Mouse (Mus musculus) bone marrow macrophage, adult 2 months (primary cell): ENCODE results near the gene Pdcd6. TPM values are rescaled to one million over a fixed set of nuclear protein-coding genes. Genes with fewer than 3 reads are reported as not detected.

Source experiments
- H3K27ac ChIP-seq: 2 replicates; pipeline ENCODE4 v1.5.1; 2012; ENCODE audit warnings: low read depth, low read length; ENCODE audit not compliant: insufficient read depth
- H3K4me1 ChIP-seq: 2 replicates; pipeline ENCODE4 v1.6.1; 2012; ENCODE audit warnings: low read length; ENCODE audit not compliant: control insufficient read depth, insufficient read depth
- H3K4me3 ChIP-seq: 2 replicates; pipeline ENCODE4 v1.5.1; 2012; ENCODE audit warnings: mild to moderate bottlenecking, low read length, moderate library complexity; ENCODE audit not compliant: insufficient read depth
- CTCF ChIP-seq: IDR thresholded peaks from 2 replicates; pipeline ENCODE4 v1.5.1; 2012; ENCODE audit warnings: low read depth, mild to moderate bottlenecking, low read length, moderate library complexity
- POLR2A ChIP-seq: IDR thresholded peaks from 2 replicates; pipeline ENCODE4 v1.6.1; 2012; ENCODE audit warnings: mild to moderate bottlenecking, low read depth, low read length, borderline replicate concordance
- polyA plus RNA-seq: library from polyadenylated mRNA; stranded (reverse); fragments of >200 nt; gene quantifications from 2 replicates; pipeline ENCODE4 v1.2.4, GENCODE M21; 2012; ENCODE audit not compliant: missing spikeins, insufficient read depth, insufficient read length

The Pdcd6 gene
- polyA plus RNA-seq, 1 experiment: 120 TPM

DNA sequence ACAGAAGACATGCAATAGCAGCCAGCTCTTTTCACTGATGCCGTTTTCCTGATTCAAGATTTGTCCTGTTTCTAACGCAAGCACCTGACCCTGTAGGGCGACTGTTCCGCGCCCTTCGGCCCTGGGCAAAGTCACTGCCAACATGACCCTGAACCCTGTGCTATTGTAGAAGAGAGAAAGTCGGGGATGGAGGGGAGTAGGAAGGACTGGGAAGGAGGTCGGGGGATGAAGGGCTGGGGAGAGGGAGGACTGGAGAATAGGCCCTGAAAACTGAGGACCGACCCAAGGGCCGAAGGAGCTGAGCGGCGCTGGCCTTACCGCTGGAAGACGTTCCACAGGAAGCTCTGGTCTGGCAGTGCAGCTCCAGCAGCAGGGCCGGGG, 601 bp downstream of the Pdcd6 start:
- Histone ChIP-seq H3K27ac (peak overlapping the region; percentile 3; the same call in 1 of the 2 replicates), H3K4me1 (peaks cover 3% of the 10 kb centered on the region), H3K4me3 (peak overlapping the region; percentile 70)
- TF ChIP-seq CTCF (no peak), POLR2A (no peak)

GRCm38 (mm10) chr13:74316386-74316785, 994 bp downstream of the Pdcd6 start:
- peak overlapping the region; percentile 70 for H3K4me3 ChIP-seq
- H3K4me1 ChIP-seq: peaks cover 3% of the 10 kb centered on the region
- TF ChIP-seq CTCF (no peak), POLR2A (no peak)
- no peak overlapping the region for H3K27ac ChIP-seq

- H3K27ac ChIP-seq: no peak overlapping the region
- H3K4me1 ChIP-seq: peaks cover 3% of the 10 kb centered on the region
- no peak for TF ChIP-seq CTCF
- no peak for TF ChIP-seq POLR2A
- H3K4me3 ChIP-seq: no peak overlapping the region
Observed at GRCm38 (mm10) chr13:74314616-74315015, 2.8 kb downstream of the Pdcd6 start.

DNA sequence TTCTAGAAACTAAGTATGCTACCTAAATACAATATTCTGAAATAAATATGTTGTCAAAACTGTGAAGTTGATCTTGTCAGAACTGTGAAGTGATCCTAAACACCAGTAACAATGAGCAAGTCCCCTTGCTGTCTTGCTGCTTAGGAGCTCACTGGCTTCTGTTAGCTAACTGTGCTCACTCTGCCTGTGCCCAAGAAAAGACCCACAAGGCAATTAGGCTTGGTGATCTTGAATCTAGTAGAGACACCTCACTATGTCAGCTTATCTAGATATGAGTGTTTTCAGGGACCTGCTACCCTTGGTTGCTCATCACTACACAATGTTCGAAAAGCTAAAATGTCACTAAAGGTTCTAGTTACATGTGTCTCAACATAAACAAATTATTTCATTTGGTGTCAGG, 11.6 kb downstream of the Pdcd6 start:
- Histone ChIP-seq H3K4me1 (no peaks in the 10 kb centered on the region), H3K27ac (no peak overlapping the region), H3K4me3 (no peak overlapping the region)
- TF ChIP-seq POLR2A: no peak
- TF ChIP-seq CTCF: no peak

DNA sequence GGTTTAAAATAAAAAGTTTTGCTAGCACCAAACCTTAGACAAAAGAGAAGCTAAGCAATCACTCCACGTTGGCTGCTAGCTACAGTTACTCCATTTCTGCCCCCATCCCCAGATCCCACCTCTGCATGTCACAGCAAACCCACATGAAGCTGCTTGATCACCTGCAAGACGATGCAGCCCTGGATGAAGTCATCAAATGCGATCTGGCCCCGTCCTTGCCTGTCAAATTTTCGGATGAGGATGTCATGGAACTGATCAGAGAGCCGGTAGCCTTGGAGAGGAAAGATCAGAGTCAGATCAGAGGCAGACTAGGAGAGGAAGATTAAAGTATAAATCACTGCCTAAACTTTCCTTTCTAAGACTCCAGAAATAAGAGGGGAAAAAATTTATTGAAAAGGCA, 12.0 kb downstream of the Pdcd6 start:
- H3K4me3 ChIP-seq: no peak overlapping the region
- no peak overlapping the region for H3K27ac ChIP-seq
- no peaks in the 10 kb centered on the region for H3K4me1 ChIP-seq
- TF ChIP-seq CTCF: no peak
- no peak for TF ChIP-seq POLR2A

DNA sequence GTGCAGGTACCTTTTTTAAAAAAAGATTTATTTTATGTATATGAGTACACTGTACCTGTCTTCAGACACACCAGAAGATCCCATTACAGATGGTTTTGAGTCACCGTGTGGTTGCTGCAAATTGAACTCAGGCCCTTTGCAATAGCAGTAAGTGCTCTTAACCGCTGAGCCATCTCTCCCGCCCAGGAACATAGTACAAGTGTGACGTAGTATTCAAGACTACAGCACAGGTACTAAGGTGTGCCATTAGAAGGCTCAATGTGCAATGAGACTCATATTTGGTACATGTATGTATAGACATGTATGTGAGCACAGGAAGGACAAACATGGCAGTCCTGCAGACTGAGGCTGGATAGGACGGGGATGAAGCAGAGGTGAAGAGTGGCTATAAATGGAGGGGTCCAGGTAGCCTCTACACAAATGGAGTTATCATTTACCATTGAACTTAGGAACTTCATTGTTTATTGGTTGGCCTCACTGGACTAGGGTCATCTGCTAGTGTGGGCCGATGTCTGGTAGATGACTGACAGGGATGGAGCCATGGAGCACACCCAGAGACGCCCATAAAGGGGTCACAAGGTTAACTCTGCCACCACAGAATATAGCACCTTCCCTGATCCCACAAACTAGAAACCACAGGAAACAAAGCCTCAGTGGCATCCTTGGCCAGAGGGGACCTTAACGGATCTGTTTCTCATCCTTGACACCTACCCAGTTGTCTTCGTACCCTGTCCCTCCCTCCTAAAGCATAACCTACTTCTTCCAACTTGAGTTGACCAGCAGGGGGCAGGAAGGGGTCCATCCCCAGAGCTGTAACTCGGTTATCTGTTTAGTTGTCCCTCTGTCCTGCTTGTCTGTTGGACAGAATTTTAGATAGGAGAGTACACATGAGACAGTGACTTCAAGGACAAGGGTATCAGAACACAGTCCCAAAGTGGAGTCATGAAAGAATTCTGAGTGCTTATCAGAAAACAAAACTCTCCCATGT, 15.0 kb downstream of the Pdcd6 start:
- Histone ChIP-seq H3K27ac (no peak overlapping the region), H3K4me3 (no peak overlapping the region), H3K4me1 (no peaks in the 10 kb centered on the region)
- TF ChIP-seq CTCF (0 out of 2 replicates have a peak, but pooled peaks have one; percentile 17), POLR2A (no peak)

GRCm38 (mm10) chr13:74301607-74301984, 15.8 kb downstream of the Pdcd6 start:
- no peak for TF ChIP-seq POLR2A
- TF ChIP-seq CTCF: no peak
- no peak overlapping the region for H3K27ac ChIP-seq
- no peak overlapping the region for H3K4me3 ChIP-seq
- H3K4me1 ChIP-seq: no peaks in the 10 kb centered on the region

- no peak overlapping the region for H3K4me3 ChIP-seq
- H3K4me1 ChIP-seq: no peaks in the 10 kb centered on the region
- no peak overlapping the region for H3K27ac ChIP-seq
- TF ChIP-seq POLR2A (no peak), CTCF (peak; percentile 93)
Observed at GRCm38 (mm10) chr13:74300925-74301606, 16.3 kb downstream of the Pdcd6 start.

- no peak overlapping the region for H3K27ac ChIP-seq
- TF ChIP-seq POLR2A (no peak), CTCF (no peak)
- H3K4me3 ChIP-seq: no peak overlapping the region
- H3K4me1 ChIP-seq: no peaks in the 10 kb centered on the region
Observed at GRCm38 (mm10) chr13:74296376-74296775, 21.0 kb downstream of the Pdcd6 start.

DNA sequence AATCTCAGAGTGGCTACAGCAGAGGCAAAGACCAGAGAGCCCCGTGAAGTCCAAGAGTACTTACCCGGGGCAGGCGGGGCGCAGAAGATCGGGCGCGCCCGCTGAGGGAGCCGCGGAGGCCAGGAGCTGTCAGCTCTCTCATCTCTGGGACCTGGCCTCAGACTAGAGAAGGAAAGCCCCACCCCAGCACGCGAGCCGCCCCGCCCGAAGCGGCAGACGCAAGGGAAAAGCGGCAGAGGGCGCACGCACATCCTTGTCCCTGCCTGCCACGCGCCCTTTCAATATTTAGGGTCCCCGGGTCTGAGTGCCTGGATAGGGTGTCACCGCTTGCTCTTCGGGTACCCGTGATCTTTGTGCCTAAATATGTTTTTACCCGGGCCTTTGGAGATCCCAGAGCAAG, 25.2 kb downstream of the Pdcd6 start, which contains the start of gene Ahrr:
Ahrr (minus strand) TSS at position 165 of the 400 bp plus-strand sequence.
- 0 out of 2 replicates have a peak within 1 kb of the TSS, but pooled peaks have one; percentile 4 for H3K4me3 ChIP-seq

GRCm38 (mm10) chr13:74289646-74290045, 27.7 kb downstream of the Pdcd6 start:
- no peak overlapping the region for H3K4me3 ChIP-seq
- peaks cover 11% of the 10 kb centered on the region for H3K4me1 ChIP-seq
- H3K27ac ChIP-seq: no peak overlapping the region
- no peak for TF ChIP-seq CTCF
- no peak for TF ChIP-seq POLR2A

More for the DNA sequence above, 25.2 kb downstream of the Pdcd6 start, which contains the start of gene Ahrr:
- H3K4me1 ChIP-seq: peaks cover 4% of the 10 kb centered on the region
- no peak within 1 kb of the TSS for H3K27ac ChIP-seq
- no peak for TF ChIP-seq CTCF
- no peak for TF ChIP-seq POLR2A
